Mouse (Mus musculus): ENCODE data around the gene Srp68. TPM values are rescaled to one million over a fixed set of nuclear protein-coding genes. Genes with fewer than 3 reads are reported as not detected.

Gene Srp68
- polyA plus RNA-seq, 1 experiment: 53.8 TPM

- H3K4me1 ChIP-seq (ENCODE audit: control insufficient read depth, insufficient read depth, low read length): no peaks in the 10 kb centered on the region
- no peak overlapping the region for H3K4me3 ChIP-seq (ENCODE audit: insufficient read depth, low read depth, low read length)
- no peak for DNase-seq
- TF ChIP-seq POLR2A (IDR thresholded peaks at IDR 0.05; ENCODE audit: low read depth, low read length) (no peak), CTCF (conservative IDR thresholded peaks at IDR 0.05; ENCODE audit: insufficient read depth, insufficient read length, low read depth, low read length) (no peak)
- no peak overlapping the region for H3K27ac ChIP-seq (ENCODE audit: insufficient read depth, low read depth, low read length)
- H3K27me3 ChIP-seq (replicated peaks; ENCODE audit: control insufficient read depth, insufficient read depth, low read length): no peaks in the 10 kb centered on the region
- peaks cover 7% of the 10 kb centered on the region; the same call in 1 of the 2 replicates for H3K36me3 ChIP-seq (ENCODE audit: control insufficient read depth, insufficient read depth, low read length)
- 64% methylated on average over 11 of the region's 11 CpGs for WGBS
These were observed 8.7 kb downstream of the Srp68 start for GRCm38 (mm10) chr11:116265352-116265751.

GRCm38 (mm10) chr11:116260259-116260658, 13.8 kb downstream of the Srp68 start:
- no peak for DNase-seq
- H3K27ac ChIP-seq (ENCODE audit: insufficient read depth, low read depth, low read length): no peak overlapping the region
- H3K4me1 ChIP-seq (ENCODE audit: control insufficient read depth, insufficient read depth, low read length): peaks cover 5% of the 10 kb centered on the region
- no peaks in the 10 kb centered on the region for H3K27me3 ChIP-seq (replicated peaks; ENCODE audit: control insufficient read depth, insufficient read depth, low read length)
- 56% methylated on average over 7 of the region's 7 CpGs for WGBS
- TF ChIP-seq CTCF (conservative IDR thresholded peaks at IDR 0.05; ENCODE audit: insufficient read depth, insufficient read length, low read depth, low read length): no peak
- TF ChIP-seq POLR2A (IDR thresholded peaks at IDR 0.05; ENCODE audit: low read depth, low read length): no peak
- H3K4me3 ChIP-seq (ENCODE audit: insufficient read depth, low read depth, low read length): no peak overlapping the region
- peaks cover 4% of the 10 kb centered on the region; the same call in 1 of the 2 replicates for H3K36me3 ChIP-seq (ENCODE audit: control insufficient read depth, insufficient read depth, low read length)

GRCm38 (mm10) chr11:116259461-116259860, 14.6 kb downstream of the Srp68 start:
- Histone ChIP-seq H3K36me3 (ENCODE audit: control insufficient read depth, insufficient read depth, low read length) (peaks cover 4% of the 10 kb centered on the region; the same call in 1 of the 2 replicates), H3K27ac (ENCODE audit: insufficient read depth, low read depth, low read length) (no peak overlapping the region), H3K4me1 (ENCODE audit: control insufficient read depth, insufficient read depth, low read length) (peaks cover 9% of the 10 kb centered on the region), H3K27me3 (replicated peaks; ENCODE audit: control insufficient read depth, insufficient read depth, low read length) (no peaks in the 10 kb centered on the region), H3K4me3 (ENCODE audit: insufficient read depth, low read depth, low read length) (no peak overlapping the region)
- DNase-seq: no peak
- WGBS: 85% methylated on average over 8 of the region's 8 CpGs
- TF ChIP-seq CTCF (conservative IDR thresholded peaks at IDR 0.05; ENCODE audit: insufficient read depth, insufficient read length, low read depth, low read length) (no peak), POLR2A (IDR thresholded peaks at IDR 0.05; ENCODE audit: low read depth, low read length) (no peak)

- H3K27me3 ChIP-seq (replicated peaks; ENCODE audit: control insufficient read depth, insufficient read depth, low read length): no peaks in the 10 kb centered on the region
- H3K27ac ChIP-seq (ENCODE audit: insufficient read depth, low read depth, low read length): no peak overlapping the region
- 59% methylated on average over 9 of the region's 9 CpGs for WGBS
These were observed 17.9 kb downstream of the Srp68 start for GRCm38 (mm10) chr11:116255982-116256675.

GRCm38 (mm10) chr11:116255090-116255981, 18.7 kb downstream of the Srp68 start:
- Histone ChIP-seq H3K4me3 (ENCODE audit: insufficient read depth, low read depth, low read length) (no peak overlapping the region), H3K36me3 (ENCODE audit: control insufficient read depth, insufficient read depth, low read length) (peaks cover 3% of the 10 kb centered on the region; the same call in 1 of the 2 replicates), H3K4me1 (ENCODE audit: control insufficient read depth, insufficient read depth, low read length) (peaks cover 21% of the 10 kb centered on the region), H3K27me3 (replicated peaks; ENCODE audit: control insufficient read depth, insufficient read depth, low read length) (no peaks in the 10 kb centered on the region), H3K27ac (ENCODE audit: insufficient read depth, low read depth, low read length) (peak overlapping the region; percentile 39)
- TF ChIP-seq CTCF (conservative IDR thresholded peaks at IDR 0.05; ENCODE audit: insufficient read depth, insufficient read length, low read depth, low read length): no peak
- TF ChIP-seq POLR2A (IDR thresholded peaks at IDR 0.05; ENCODE audit: low read depth, low read length): no peak
- 50% methylated on average over 22 of the region's 22 CpGs for WGBS
- DNase-seq: no peak

More at GRCm38 (mm10) chr11:116255982-116256675, 17.9 kb downstream of the Srp68 start:
- TF ChIP-seq POLR2A (IDR thresholded peaks at IDR 0.05; ENCODE audit: low read depth, low read length) (no peak), CTCF (conservative IDR thresholded peaks at IDR 0.05; ENCODE audit: insufficient read depth, insufficient read length, low read depth, low read length) (no peak)
- Histone ChIP-seq H3K36me3 (ENCODE audit: control insufficient read depth, insufficient read depth, low read length) (peaks cover 3% of the 10 kb centered on the region; the same call in 1 of the 2 replicates), H3K4me1 (ENCODE audit: control insufficient read depth, insufficient read depth, low read length) (peaks cover 21% of the 10 kb centered on the region), H3K4me3 (ENCODE audit: insufficient read depth, low read depth, low read length) (no peak overlapping the region)
- DNase-seq: no peak

- peak; percentile 88 for DNase-seq
- peaks cover 21% of the 10 kb centered on the region for H3K4me1 ChIP-seq (ENCODE audit: control insufficient read depth, insufficient read depth, low read length)
- H3K27ac ChIP-seq (ENCODE audit: insufficient read depth, low read depth, low read length): peak overlapping the region; percentile 39
- peaks cover 3% of the 10 kb centered on the region; the same call in 1 of the 2 replicates for H3K36me3 ChIP-seq (ENCODE audit: control insufficient read depth, insufficient read depth, low read length)
- TF ChIP-seq CTCF (conservative IDR thresholded peaks at IDR 0.05; ENCODE audit: insufficient read depth, insufficient read length, low read depth, low read length) (no peak), POLR2A (IDR thresholded peaks at IDR 0.05; ENCODE audit: low read depth, low read length) (no peak)
- no peak overlapping the region for H3K4me3 ChIP-seq (ENCODE audit: insufficient read depth, low read depth, low read length)
- no peaks in the 10 kb centered on the region for H3K27me3 ChIP-seq (replicated peaks; ENCODE audit: control insufficient read depth, insufficient read depth, low read length)
- 24% methylated on average over 9 of the region's 9 CpGs for WGBS
These were observed 19.4 kb downstream of the Srp68 start for GRCm38 (mm10) chr11:116254627-116255026.
